Mouse (Mus musculus): ENCODE data around the gene Dnajb3. TPM values are rescaled to one million over a fixed set of nuclear protein-coding genes. Genes with fewer than 3 reads are reported as not detected.
A peak's percentile ranks its signal among the peaks of the same experiment; 100 is the strongest.

The Dnajb3 gene
- 11.1 and 11.6 TPM in 2 replicates for polyA plus RNA-seq (2015; fragmentation: Nextera tagmentation; extraction: Ambion mirVana)

DNA sequence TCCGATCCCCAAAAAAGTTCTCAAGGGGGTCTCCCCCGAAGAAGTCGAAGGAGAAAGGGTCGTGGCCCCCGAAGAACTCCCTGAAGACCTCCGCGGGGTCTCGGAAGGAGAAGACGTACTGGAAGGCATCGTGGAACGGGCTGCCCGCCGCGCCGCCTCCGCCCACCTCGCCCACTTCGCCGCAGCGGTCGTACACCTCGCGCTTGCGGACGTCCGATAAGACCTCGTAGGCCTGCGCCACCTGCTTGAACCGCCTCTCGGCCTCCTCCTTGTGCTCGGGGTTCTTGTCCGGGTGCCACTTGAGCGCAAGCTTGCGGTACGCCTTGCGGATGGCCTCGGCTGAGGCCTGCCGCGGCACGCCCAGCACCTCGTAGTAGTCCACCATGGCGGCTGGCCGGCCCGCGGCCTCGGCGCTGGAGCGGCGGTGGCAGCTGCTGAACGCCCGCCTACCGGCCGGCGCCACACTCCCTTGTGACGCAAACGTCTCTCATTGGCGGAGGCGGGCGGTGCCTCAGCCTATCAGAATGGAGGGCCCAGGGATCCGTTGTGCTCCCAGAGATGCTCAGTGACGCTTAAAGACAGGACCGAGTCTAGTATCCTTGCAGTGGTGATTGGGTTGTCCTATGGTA is at the start of gene Dnajb3:
Gene Dnajb3, minus strand, starts transcription at position 489 of the 629 bp plus-strand sequence.
- H3K4me3 ChIP-seq = peak within 1 kb of the TSS; percentile 54
- H3K4me2 ChIP-seq = peak within 1 kb of the TSS; percentile 87
- 6% methylated on average over 62 of the region's 62 CpGs for WGBS
- H3K36me3 ChIP-seq = no peaks in the 10 kb centered on the region
- peak within 1 kb of the TSS; percentile 54 for H3K9ac ChIP-seq
- H3K27me3 ChIP-seq = no peaks in the 10 kb centered on the region
- no peak within 1 kb of the TSS for H3K27ac ChIP-seq
- H3K4me1 ChIP-seq = peaks cover 10% of the 10 kb centered on the region
- no peaks in the 10 kb centered on the region for H3K9me3 ChIP-seq
- ATAC-seq (ENCODE audit: insufficient number of reproducible peaks, low FRiP score, low TSS enrichment, low read depth) = peak; percentile 92

DNA sequence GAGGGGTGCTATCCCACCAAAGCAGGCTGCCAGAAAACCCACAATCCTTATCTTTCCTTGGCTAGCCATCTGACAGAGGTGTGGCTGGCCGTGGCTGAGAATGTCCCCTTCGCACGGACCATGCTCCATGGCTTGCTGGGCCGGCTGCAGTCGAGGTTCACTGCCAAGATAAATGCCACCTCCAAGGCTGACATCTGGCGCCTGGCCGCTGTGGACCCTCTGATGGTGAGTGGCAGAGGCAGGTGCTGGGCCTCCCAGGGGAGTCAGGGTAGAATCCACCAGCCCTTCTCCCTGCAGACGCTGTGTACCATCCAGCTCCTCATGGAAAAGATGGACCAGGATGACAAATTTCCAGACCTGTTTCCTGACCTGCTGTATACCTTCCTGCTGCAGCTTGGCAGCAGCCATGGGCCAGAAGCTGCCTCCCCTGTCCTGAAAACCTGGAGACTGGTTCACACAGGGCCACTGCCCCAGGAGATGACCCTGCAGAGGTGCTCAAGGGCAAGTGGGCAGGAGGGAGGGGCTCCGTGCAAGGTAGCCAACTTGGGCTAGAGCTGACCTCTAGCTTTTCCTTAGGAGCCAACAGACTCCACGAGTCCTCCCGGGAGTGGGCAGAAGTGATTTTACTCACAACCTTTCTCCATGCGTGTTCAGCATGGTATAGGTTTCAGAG is 49.3 kb upstream of the Dnajb3 start:
- H3K9me3 ChIP-seq = peaks cover 32% of the 10 kb centered on the region
- H3K36me3 ChIP-seq = peaks cover 9% of the 10 kb centered on the region
- no peak overlapping the region for H3K27ac ChIP-seq
- 85% methylated on average over 12 of the region's 12 CpGs for WGBS
- peaks cover 7% of the 10 kb centered on the region for H3K4me1 ChIP-seq
- H3K9ac ChIP-seq = no peak overlapping the region
- no peaks in the 10 kb centered on the region for H3K27me3 ChIP-seq
- no peak overlapping the region for H3K4me3 ChIP-seq
- 0 out of 2 replicates have a peak, but pooled peaks have one; percentile 0 for ATAC-seq (ENCODE audit: insufficient number of reproducible peaks, low FRiP score, low TSS enrichment, low read depth)
- H3K4me2 ChIP-seq = no peak overlapping the region

DNA sequence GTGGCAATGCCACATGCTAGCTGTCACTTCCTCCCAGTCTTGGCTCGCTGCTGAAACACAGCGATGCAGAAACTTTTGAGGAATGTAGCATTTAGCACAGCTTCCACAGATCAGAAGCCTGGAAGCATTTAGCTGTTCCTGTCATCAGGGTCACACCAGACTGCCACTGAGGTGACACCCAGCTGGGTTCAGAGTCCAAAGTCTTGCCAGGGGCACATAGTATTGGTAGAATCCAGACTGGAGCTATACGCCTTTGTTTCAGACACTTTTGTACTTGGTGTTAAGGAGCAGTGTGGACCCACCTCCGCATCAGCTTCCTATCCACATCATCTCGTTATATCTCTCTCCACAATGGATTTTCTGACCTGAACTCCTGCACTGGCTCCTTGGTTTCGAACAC is 48.0 kb upstream of the Dnajb3 start:
- no peak overlapping the region for H3K9ac ChIP-seq
- no peak overlapping the region for H3K4me3 ChIP-seq
- 71% methylated on average over 6 of the region's 6 CpGs for WGBS
- no peaks in the 10 kb centered on the region for H3K36me3 ChIP-seq
- no peaks in the 10 kb centered on the region for H3K27me3 ChIP-seq
- no peaks in the 10 kb centered on the region; the same call in 1 of the 2 replicates for H3K4me1 ChIP-seq
- no peak for ATAC-seq (ENCODE audit: insufficient number of reproducible peaks, low FRiP score, low TSS enrichment, low read depth)
- H3K27ac ChIP-seq = no peak overlapping the region
- peaks cover 44% of the 10 kb centered on the region for H3K9me3 ChIP-seq
- H3K4me2 ChIP-seq = no peak overlapping the region

DNA sequence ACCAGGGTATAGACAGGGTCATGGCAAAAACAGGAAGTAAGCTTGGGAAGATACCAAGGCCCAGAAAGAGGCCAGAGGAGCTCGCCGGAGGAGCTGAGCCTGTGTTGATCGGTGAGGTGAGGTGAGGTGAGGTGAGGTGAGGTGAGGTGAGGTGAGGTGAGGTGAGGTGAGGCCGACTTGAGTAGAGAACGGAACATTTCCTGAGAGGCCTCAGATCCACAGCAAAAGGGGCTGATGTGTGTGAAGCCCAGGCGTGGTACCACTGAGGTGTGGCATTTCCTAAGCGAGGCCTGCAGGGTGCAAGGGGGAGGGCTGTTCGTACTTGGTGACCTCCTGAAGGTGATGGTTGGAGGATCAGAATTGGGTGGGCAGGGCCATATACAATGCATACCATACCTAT is 47.5 kb upstream of the Dnajb3 start:
- no peak overlapping the region for H3K4me2 ChIP-seq
- H3K27me3 ChIP-seq = no peaks in the 10 kb centered on the region
- no peak overlapping the region for H3K9ac ChIP-seq
- H3K4me1 ChIP-seq = no peaks in the 10 kb centered on the region; the same call in 1 of the 2 replicates
- H3K27ac ChIP-seq = no peak overlapping the region
- WGBS = 70% methylated on average over 8 of the region's 8 CpGs
- no peak; the same call in 1 of the 2 replicates for ATAC-seq (ENCODE audit: insufficient number of reproducible peaks, low FRiP score, low TSS enrichment, low read depth)
- peaks cover 44% of the 10 kb centered on the region for H3K9me3 ChIP-seq
- H3K36me3 ChIP-seq = no peaks in the 10 kb centered on the region
- no peak overlapping the region for H3K4me3 ChIP-seq

DNA sequence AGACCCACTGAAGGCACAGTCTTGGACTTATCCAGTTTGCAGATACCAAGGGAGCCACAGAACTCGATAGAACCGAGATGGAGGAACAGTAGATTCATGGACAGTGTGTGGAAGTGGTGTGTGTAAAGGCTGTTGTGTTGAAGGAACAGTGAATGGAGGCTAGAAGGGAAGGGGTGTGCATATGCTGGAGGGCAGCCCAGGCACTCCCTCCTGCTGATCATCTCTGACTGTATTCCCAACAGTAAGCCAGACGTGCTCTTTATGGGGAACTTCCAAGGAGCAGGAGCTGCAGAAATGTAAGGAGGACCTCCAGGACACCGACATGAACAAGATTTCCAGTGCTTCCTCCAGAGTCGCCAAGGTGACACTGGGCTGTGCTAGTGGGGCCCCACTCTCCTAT is 44.4 kb upstream of the Dnajb3 start:
- Histone ChIP-seq H3K9ac (no peak overlapping the region), H3K27me3 (no peaks in the 10 kb centered on the region), H3K27ac (no peak overlapping the region), H3K36me3 (no peaks in the 10 kb centered on the region), H3K9me3 (peaks cover 63% of the 10 kb centered on the region), H3K4me2 (no peak overlapping the region), H3K4me3 (no peak overlapping the region), H3K4me1 (no peaks in the 10 kb centered on the region)
- 80% methylated on average over 5 of the region's 5 CpGs for WGBS
- ATAC-seq (ENCODE audit: insufficient number of reproducible peaks, low FRiP score, low TSS enrichment, low read depth) = no peak

DNA sequence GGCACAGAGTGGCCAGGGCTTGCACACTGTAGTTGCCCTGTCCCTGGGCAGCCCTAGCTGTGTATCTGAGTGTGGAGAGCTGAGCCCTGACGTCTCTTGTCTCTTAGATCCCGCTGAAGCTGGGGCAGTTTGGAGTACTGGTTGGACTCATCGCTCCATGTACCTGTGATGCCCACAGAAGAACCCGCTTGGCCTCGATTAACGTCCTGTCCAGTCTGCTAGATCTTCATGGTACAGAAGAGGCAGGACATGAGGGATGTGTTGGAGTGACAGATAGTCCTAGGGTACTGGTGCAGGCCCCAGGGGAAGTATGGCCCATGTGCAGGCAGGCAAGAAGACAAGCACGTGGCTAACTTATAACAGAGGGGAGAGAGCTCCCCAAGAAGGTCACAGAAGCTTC is 44.0 kb upstream of the Dnajb3 start:
- H3K27ac ChIP-seq = no peak overlapping the region
- H3K27me3 ChIP-seq = no peaks in the 10 kb centered on the region
- peaks cover 66% of the 10 kb centered on the region for H3K9me3 ChIP-seq
- no peak overlapping the region for H3K4me2 ChIP-seq
- no peak for ATAC-seq (ENCODE audit: insufficient number of reproducible peaks, low FRiP score, low TSS enrichment, low read depth)
- 77% methylated on average over 7 of the region's 7 CpGs for WGBS
- H3K36me3 ChIP-seq = no peaks in the 10 kb centered on the region
- no peak overlapping the region for H3K9ac ChIP-seq
- no peaks in the 10 kb centered on the region for H3K4me1 ChIP-seq
- no peak overlapping the region for H3K4me3 ChIP-seq

DNA sequence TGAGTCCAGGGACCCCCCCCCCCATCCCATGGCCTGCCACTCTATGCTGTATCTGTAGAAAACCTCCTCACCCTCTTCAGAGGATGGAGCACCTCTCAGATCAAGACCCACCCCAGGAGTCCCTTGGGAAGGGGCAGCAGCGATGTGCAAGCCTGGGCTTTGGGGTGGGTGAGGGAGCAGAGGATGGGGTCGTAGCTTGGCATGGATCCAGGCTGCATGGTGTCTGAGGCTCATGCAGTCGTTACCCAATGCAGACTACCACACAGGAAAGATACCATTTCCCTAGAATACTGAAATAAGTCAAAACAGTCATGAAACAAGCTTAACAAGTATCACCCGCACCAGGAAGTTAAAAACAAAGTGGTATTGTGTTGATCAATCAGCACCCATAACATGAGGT is 43.1 kb upstream of the Dnajb3 start:
- Histone ChIP-seq H3K4me3 (no peak overlapping the region), H3K9me3 (peaks cover 68% of the 10 kb centered on the region), H3K27me3 (no peaks in the 10 kb centered on the region), H3K9ac (no peak overlapping the region), H3K36me3 (no peaks in the 10 kb centered on the region), H3K4me2 (no peak overlapping the region), H3K27ac (no peak overlapping the region), H3K4me1 (no peaks in the 10 kb centered on the region)
- WGBS = 64% methylated on average over 4 of the region's 4 CpGs
- 0 out of 2 replicates have a peak, but pooled peaks have one; percentile 3 for ATAC-seq (ENCODE audit: insufficient number of reproducible peaks, low FRiP score, low TSS enrichment, low read depth)

DNA sequence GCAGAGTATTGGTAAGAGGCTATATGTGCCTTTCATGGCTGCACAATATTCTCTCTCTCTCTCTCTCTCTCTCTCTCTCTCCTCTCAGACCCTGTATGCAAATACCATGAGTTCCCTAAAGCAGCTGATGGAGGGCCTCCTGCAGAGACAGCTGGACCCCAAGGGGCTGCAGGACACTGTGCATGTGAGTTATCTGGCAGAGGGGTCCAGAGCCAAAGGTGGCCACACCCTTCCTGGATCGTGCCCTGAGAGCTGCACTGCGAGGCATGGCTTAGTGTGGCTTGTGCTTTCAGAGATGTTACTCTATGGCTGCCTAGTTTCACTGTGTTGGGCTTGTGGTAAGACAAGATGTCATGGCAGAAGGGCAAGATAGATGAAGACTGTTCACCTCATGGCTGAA is 42.1 kb upstream of the Dnajb3 start:
- no peak overlapping the region for H3K4me2 ChIP-seq
- H3K36me3 ChIP-seq = no peaks in the 10 kb centered on the region
- H3K9ac ChIP-seq = no peak overlapping the region
- H3K4me3 ChIP-seq = no peak overlapping the region
- H3K9me3 ChIP-seq = peaks cover 71% of the 10 kb centered on the region
- no peak overlapping the region for H3K27ac ChIP-seq
- H3K4me1 ChIP-seq = no peaks in the 10 kb centered on the region
- WGBS = 46% methylated on average over 2 of the region's 2 CpGs
- H3K27me3 ChIP-seq = no peaks in the 10 kb centered on the region
- ATAC-seq (ENCODE audit: insufficient number of reproducible peaks, low FRiP score, low TSS enrichment, low read depth) = no peak

DNA sequence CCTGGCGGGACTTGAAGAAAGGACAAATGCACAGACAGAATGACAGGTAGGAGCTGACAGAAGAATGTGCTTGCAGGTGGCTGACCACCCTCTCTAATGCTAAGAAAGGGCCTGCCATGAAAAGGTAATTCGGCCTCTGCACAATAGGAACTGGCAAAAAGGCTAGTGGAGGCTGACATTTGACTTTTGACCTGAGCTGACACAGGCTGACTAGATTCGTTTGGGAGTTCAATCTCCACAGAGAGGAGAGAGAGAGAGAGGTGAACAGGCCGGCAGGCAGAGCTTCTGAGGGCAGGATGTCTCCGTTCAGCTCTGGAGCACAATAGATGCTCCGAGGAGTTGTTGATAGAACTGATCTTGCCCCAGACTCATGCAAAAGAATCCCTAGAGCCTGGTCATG is 40.8 kb upstream of the Dnajb3 start:
- Histone ChIP-seq H3K4me3 (no peak overlapping the region), H3K4me1 (no peaks in the 10 kb centered on the region), H3K27me3 (no peaks in the 10 kb centered on the region), H3K9ac (no peak overlapping the region), H3K36me3 (no peaks in the 10 kb centered on the region), H3K4me2 (no peak overlapping the region), H3K27ac (no peak overlapping the region), H3K9me3 (peaks cover 64% of the 10 kb centered on the region)
- 48% methylated on average over 6 of the region's 6 CpGs for WGBS
- ATAC-seq (ENCODE audit: insufficient number of reproducible peaks, low FRiP score, low TSS enrichment, low read depth) = no peak

DNA sequence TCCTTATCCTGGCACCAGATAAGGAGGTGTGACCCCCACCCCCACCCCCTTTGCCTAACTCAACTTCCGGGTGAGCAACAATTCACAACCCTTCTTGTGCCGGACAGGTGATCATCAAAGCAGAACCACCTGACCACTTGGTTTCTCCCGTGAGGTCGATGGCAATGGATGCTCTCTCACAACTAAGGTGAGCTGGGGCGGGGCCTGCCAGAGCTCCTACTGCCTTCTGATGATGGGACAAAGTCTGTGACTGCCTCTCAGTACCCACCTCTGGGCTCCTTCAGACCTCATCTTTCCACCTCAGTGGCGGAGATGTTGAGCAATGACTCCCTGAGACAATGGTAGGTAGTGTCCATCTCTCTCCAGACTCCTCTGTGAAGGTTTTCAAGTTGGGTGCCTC is 40.3 kb upstream of the Dnajb3 start:
- H3K36me3 ChIP-seq = no peaks in the 10 kb centered on the region
- no peak overlapping the region for H3K9ac ChIP-seq
- no peaks in the 10 kb centered on the region for H3K4me1 ChIP-seq
- H3K9me3 ChIP-seq = peaks cover 62% of the 10 kb centered on the region
- no peak overlapping the region for H3K4me2 ChIP-seq
- no peaks in the 10 kb centered on the region for H3K27me3 ChIP-seq
- WGBS = 78% methylated on average over 6 of the region's 6 CpGs
- no peak overlapping the region for H3K27ac ChIP-seq
- no peak overlapping the region for H3K4me3 ChIP-seq
- ATAC-seq (ENCODE audit: insufficient number of reproducible peaks, low FRiP score, low TSS enrichment, low read depth) = no peak

DNA sequence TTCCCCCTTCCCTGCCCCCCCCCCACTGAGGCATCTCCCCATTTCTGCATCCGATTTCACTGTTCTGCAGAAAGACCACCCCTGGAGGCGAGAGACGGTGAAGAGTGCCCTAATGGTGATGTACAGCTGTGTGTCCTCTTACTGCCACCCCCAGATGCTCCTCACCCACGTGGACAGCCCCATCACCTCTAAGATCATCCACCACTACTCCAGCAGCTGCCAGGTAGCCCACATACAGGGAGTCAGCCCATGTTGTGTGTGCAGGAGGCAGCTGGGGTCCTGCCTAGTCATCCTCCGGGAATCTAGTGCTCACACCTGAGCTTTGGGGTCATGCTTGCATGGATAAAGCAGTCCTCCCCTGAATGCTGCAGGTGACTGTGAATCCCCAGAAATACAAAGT is 38.3 kb upstream of the Dnajb3 start:
- Histone ChIP-seq H3K4me2 (no peak overlapping the region), H3K27ac (no peak overlapping the region), H3K4me1 (no peaks in the 10 kb centered on the region), H3K27me3 (no peaks in the 10 kb centered on the region), H3K36me3 (no peaks in the 10 kb centered on the region), H3K9me3 (peaks cover 63% of the 10 kb centered on the region), H3K9ac (no peak overlapping the region), H3K4me3 (no peak overlapping the region)
- no peak for ATAC-seq (ENCODE audit: insufficient number of reproducible peaks, low FRiP score, low TSS enrichment, low read depth)
- WGBS = 64% methylated on average over 5 of the region's 5 CpGs

DNA sequence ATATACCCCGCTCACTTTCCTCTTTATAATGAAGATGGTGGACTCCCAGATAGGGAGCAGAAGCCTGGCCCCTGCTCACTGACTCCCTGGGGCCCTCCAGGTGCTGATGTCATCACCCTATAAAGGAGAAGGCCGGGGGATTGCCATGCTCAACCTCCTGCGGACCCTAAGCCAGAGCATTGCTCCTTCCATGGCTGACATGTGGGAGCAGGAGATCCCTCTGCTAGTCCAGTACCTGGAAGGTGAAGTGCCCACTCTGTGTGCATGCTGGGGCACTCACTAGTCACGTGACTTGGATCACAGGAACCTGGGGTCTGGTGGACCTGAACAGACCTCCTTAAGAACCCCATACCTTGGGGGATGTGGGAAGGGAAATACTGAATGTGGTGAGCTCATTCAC is 35.0 kb upstream of the Dnajb3 start:
- 71% methylated on average over 4 of the region's 4 CpGs for WGBS
- Histone ChIP-seq H3K4me2 (no peak overlapping the region), H3K4me3 (no peak overlapping the region), H3K36me3 (no peaks in the 10 kb centered on the region), H3K27ac (no peak overlapping the region), H3K9me3 (peaks cover 57% of the 10 kb centered on the region), H3K27me3 (no peaks in the 10 kb centered on the region), H3K4me1 (no peaks in the 10 kb centered on the region), H3K9ac (no peak overlapping the region)
- no peak for ATAC-seq (ENCODE audit: insufficient number of reproducible peaks, low FRiP score, low TSS enrichment, low read depth)

All from limb, embryonic 15.5 days (tissue).